Comparison of ENCODE assay signal across 10 mouse cellular contexts in genomic region chr16:43363316-43363715, GRCm38 (mm10).
DNase-seq lines count a peak whose midpoint lies in the region; ATAC-seq lines count a peak whose summit lies in the region.
"Had no signal": no experiment of that assay in that cellular context is flagged by ENCODE, and none has a peak within 500 bp of the region (broad histone marks: within the 10 kb centered on the region; RNA-seq: fewer than 3 reads in every experiment).

No protein-coding gene starts in this region.

- ATAC-seq in heart, embryonic 13.5 days (ENCODE audit: extremely low read depth, insufficient number of reproducible peaks, low FRiP score, low TSS enrichment): 0 out of 2 replicates have a peak, but pooled peaks have one; percentile 45
- no peak; the same call in 1 of the 2 replicates for ATAC-seq in intestine, embryonic 16.5 days
- ATAC-seq in stomach, embryonic 15.5 days (ENCODE audit: insufficient read depth, low FRiP score, low read depth): no peak

- H3K36me3 ChIP-seq in heart, embryonic 13.5 days: no peaks in the 10 kb centered on the region
- H3K36me3 ChIP-seq in intestine, embryonic 16.5 days (ENCODE audit: control insufficient read depth, insufficient read depth, low read length): no peaks in the 10 kb centered on the region
- no peaks in the 10 kb centered on the region for H3K36me3 ChIP-seq in stomach, embryonic 15.5 days
- H3K36me3 ChIP-seq: midbrain, embryonic 12.5 days had no signal

- intact Hi-C loops in heart, postnatal 10 days (cut with DNase I): loop anchor here (1.0 to 10.0 kb wide), 2 partner anchors 29 to 211 kb away; no protein-coding TSS in a partner anchor

- DNase-seq in heart, postnatal 10 days: no peak
- peak; percentile 16 for DNase-seq in retina, embryonic 14.5 days (ENCODE audit: low spot score)
- DNase-seq in retina, postnatal 1 day: no peak
- no peak for DNase-seq in cerebellum, postnatal 25 days
- DNase-seq in embryo, embryonic 9.5 days (ENCODE audit: extremely low spot score): no peak
- DNase-seq: thymus, postnatal 4 days had no signal

- peak overlapping the region; percentile 65 for H3K4me2 ChIP-seq in heart, embryonic 13.5 days
- 0 out of 2 replicates have a peak overlapping the region, but pooled peaks have one; percentile 2 for H3K4me2 ChIP-seq in intestine, embryonic 16.5 days (ENCODE audit: low read depth, low read length)
- H3K4me2 ChIP-seq in stomach, embryonic 15.5 days: peak overlapping the region; percentile 35; the same call in 1 of the 2 replicates
- H3K4me2 ChIP-seq: midbrain, embryonic 12.5 days had no signal

- H3K27me3 ChIP-seq in heart, embryonic 13.5 days (replicated peaks): no peaks in the 10 kb centered on the region
- no peaks in the 10 kb centered on the region for H3K27me3 ChIP-seq in intestine, embryonic 16.5 days (replicated peaks; ENCODE audit: control insufficient read depth, insufficient read depth, low read length)
- H3K27me3 ChIP-seq in stomach, embryonic 15.5 days (replicated peaks): no peaks in the 10 kb centered on the region
- H3K27me3 ChIP-seq: midbrain, embryonic 12.5 days had no signal

- WGBS in heart, embryonic 13.5 days: 38% methylated on average over 6 of the region's 6 CpGs
- WGBS in intestine, embryonic 16.5 days: 45% methylated on average over 6 of the region's 6 CpGs
- WGBS in stomach, embryonic 15.5 days: 40% methylated on average over 6 of the region's 6 CpGs

- H3K4me1 ChIP-seq in heart, embryonic 13.5 days: peaks cover 32% of the 10 kb centered on the region
- peaks cover 11% of the 10 kb centered on the region; the same call in 1 of the 2 replicates for H3K4me1 ChIP-seq in intestine, embryonic 16.5 days (ENCODE audit: control insufficient read depth, insufficient read depth, low read length)
- H3K4me1 ChIP-seq in stomach, embryonic 15.5 days: peaks cover 16% of the 10 kb centered on the region

- H3K4me3 ChIP-seq in heart, embryonic 13.5 days: peak overlapping the region; percentile 36
- H3K4me3 ChIP-seq in intestine, embryonic 16.5 days (ENCODE audit: low read length): no peak overlapping the region
- no peak overlapping the region for H3K4me3 ChIP-seq in stomach, embryonic 15.5 days (replicated peaks)
- H3K4me3 ChIP-seq: midbrain, embryonic 12.5 days had no signal

- H3K27ac ChIP-seq in heart, embryonic 13.5 days (replicated peaks): peak overlapping the region; percentile 96
- peak overlapping the region; percentile 73 for H3K27ac ChIP-seq in intestine, embryonic 16.5 days (ENCODE audit: low read length)
- peak overlapping the region; percentile 84; the same call in 1 of the 2 replicates for H3K27ac ChIP-seq in stomach, embryonic 15.5 days
- H3K27ac ChIP-seq: midbrain, embryonic 12.5 days had no signal

- no peaks in the 10 kb centered on the region for H3K9me3 ChIP-seq in heart, embryonic 13.5 days
- no peaks in the 10 kb centered on the region for H3K9me3 ChIP-seq in intestine, embryonic 16.5 days (ENCODE audit: control insufficient read depth, low read length)
- no peaks in the 10 kb centered on the region for H3K9me3 ChIP-seq in stomach, embryonic 15.5 days
- H3K9me3 ChIP-seq: midbrain, embryonic 12.5 days had no signal

- H3K9ac ChIP-seq in heart, embryonic 13.5 days: peak overlapping the region; percentile 76
- no peak overlapping the region for H3K9ac ChIP-seq in intestine, embryonic 16.5 days (ENCODE audit: low read depth, low read length)
- H3K9ac ChIP-seq in stomach, embryonic 15.5 days: no peak overlapping the region
- H3K9ac ChIP-seq: midbrain, embryonic 12.5 days had no signal

Comparison
In these comparisons a context has a peak if more than half of its experiments do, and no peak if none do; other contexts are left out.
1. H3K4me2 ChIP-seq: peak in every context shown above with its lines; median percentile 65 in heart, embryonic 13.5 days; 35 in stomach, embryonic 15.5 days; 2 in intestine, embryonic 16.5 days.